Mouse (Mus musculus) ES-E14 (cell line): ENCODE data around the gene Pde7b.

Experiments used
- HCFC1 ChIP-seq: IDR thresholded peaks from 2 replicates; pipeline ENCODE4 v1.6.1; 2012; ENCODE audit warnings: low read length, inconsistent platforms, borderline replicate concordance; ENCODE audit not compliant: insufficient read depth
- ZNF384 ChIP-seq: IDR thresholded peaks from 2 replicates; pipeline ENCODE4 v1.6.1; 2012; ENCODE audit warnings: low read depth, low read length, inconsistent platforms

DNA sequence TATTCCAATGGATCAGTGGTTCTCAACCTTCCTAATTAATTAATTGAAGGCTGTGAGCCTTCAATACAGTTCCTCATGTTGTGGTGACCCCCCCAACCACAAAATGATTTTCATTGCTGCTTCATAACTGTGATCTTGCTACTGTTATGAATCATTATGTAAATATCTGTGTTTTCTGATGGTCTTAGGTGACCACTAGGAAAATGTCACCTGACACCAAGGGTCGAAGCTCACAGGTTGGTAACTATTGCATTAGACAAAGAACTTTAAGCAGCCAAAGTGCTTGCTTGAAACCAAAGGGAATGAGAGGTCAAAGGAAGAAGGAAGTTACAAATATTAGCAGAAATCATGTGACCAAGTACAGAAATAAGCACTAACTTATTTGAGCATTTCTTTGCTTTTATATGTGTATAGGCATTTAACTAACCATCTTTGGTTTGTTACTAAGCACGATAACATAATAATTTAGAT is 45.6 kb upstream of the Pde7b start:
- TF ChIP-seq HCFC1 (no peak), ZNF384 (no peak)
